Mouse (Mus musculus) small intestine, adult 2 months (tissue): ENCODE data around the gene Vsig10l.

Experiments used
- CTCF ChIP-seq: fragments of 200-500 bp; IDR thresholded peaks from 2 replicates; pipeline ENCODE4 v1.5.1; 2012; ENCODE audit warnings: low read depth, mild to moderate bottlenecking, control low read depth, inconsistent platforms, low read length, moderate library complexity, mixed read lengths; ENCODE audit not compliant: insufficient replicate concordance, insufficient read length; ENCODE audit errors: extremely low read depth
- POLR2A ChIP-seq: fragments of 200-500 bp; IDR thresholded peaks from 2 replicates; pipeline ENCODE4 v1.6.1; 2012; ENCODE audit warnings: low read depth, mild to moderate bottlenecking, control low read depth, inconsistent platforms, low read length, moderate library complexity

GRCm38 (mm10) chr7:43481191-43481590, 18.2 kb downstream of the Vsig10l start:
- no peak for TF ChIP-seq POLR2A
- TF ChIP-seq CTCF, result no peak
